Mouse (Mus musculus) CH12.LX (cell line): ENCODE measurements at regions not wholly inside any gene's neighbourhood (a gene's known extent, or its start where the extent isn't known, plus 50 kb on each side); places are given as distances from the start of the nearest gene placed in this dataset.

ENCODE experiments used
- BHLHE40 ChIP-seq: IDR thresholded peaks from 2 replicates; pipeline ENCODE4 v1.6.1; 2011; ENCODE audit warnings: mild to moderate bottlenecking, low read depth, low read length, improper control_type of control experiment
- CTCF ChIP-seq, 2 experiments: IDR thresholded peaks in 1 of 2; conservative IDR thresholded peaks in 1 of 2; 2 replicates each; pipeline ENCODE4 v1.5.1; 2011 to 2012; ENCODE audit warnings: low read depth in 2 of 2, low read length in 2 of 2, improper control_type of control experiment in 1 of 2, inconsistent platforms in 1 of 2, mild to moderate bottlenecking in 1 of 2, moderate library complexity in 1 of 2
- E2F4 ChIP-seq: IDR thresholded peaks from 2 replicates; pipeline ENCODE4 v1.6.1; 2011; ENCODE audit warnings: low read depth, low read length, improper control_type of control experiment; ENCODE audit not compliant: insufficient replicate concordance
- EP300 ChIP-seq: IDR thresholded peaks from 2 replicates; pipeline ENCODE4 v1.6.1; 2011; ENCODE audit warnings: low read length, improper control_type of control experiment
- POLR2A ChIP-seq: IDR thresholded peaks from 2 replicates; pipeline ENCODE4 v1.6.1; 2011; ENCODE audit warnings: low read depth, mild to moderate bottlenecking, improper control_type of control experiment, low read length
- TBP ChIP-seq: conservative IDR thresholded peaks from 2 replicates; pipeline ENCODE4 v1.6.1; 2011; ENCODE audit warnings: low read depth, low read length, improper control_type of control experiment
- TCF12 ChIP-seq: IDR thresholded peaks from 2 replicates; pipeline ENCODE4 v1.6.1; 2014; ENCODE audit warnings: low read depth, mild to moderate bottlenecking, inconsistent platforms, low read length, improper control_type of control experiment
- ZC3H11A ChIP-seq: IDR thresholded peaks from 2 replicates; pipeline ENCODE4 v1.6.1; 2012; ENCODE audit warnings: low read depth, mild to moderate bottlenecking, inconsistent platforms, low read length, improper control_type of control experiment
- ZKSCAN1 ChIP-seq: IDR thresholded peaks from 2 replicates; pipeline ENCODE4 v1.6.1; 2012; ENCODE audit warnings: low read depth, inconsistent platforms, low read length, improper control_type of control experiment, borderline replicate concordance

GRCm38 (mm10) chr1:60641324-60641764 lies 74.4 kb upstream of the Raph1 start:
- TF ChIP-seq TBP (no peak), POLR2A (no peak), BHLHE40 (no peak), CTCF (conservative IDR thresholded peaks at IDR 0.05 in 1 of 2, IDR thresholded peaks at IDR 0.05 in 1 of 2; ENCODE audit: low read depth in 2 of 2, low read length in 2 of 2) (no peak), ZKSCAN1 (no peak), E2F4 (no peak), EP300 (no peak), ZC3H11A (no peak), TCF12 (no peak)
